Mouse (Mus musculus): Measurements from ENCODE around the gene Rnf39. TPM values are rescaled to one million over a fixed set of nuclear protein-coding genes. Genes with fewer than 3 reads are reported as not detected.
A peak's percentile ranks its signal among the peaks of the same experiment; 100 is the strongest.
"Not testable (repeated sequence)": the region's sequence is repeated elsewhere in the genome, so short reads cannot be mapped to it uniquely, and the experiment has no call there.

Gene Rnf39
- polyA plus RNA-seq, 1 experiment from 2014 or later: 0.53 TPM

DNA sequence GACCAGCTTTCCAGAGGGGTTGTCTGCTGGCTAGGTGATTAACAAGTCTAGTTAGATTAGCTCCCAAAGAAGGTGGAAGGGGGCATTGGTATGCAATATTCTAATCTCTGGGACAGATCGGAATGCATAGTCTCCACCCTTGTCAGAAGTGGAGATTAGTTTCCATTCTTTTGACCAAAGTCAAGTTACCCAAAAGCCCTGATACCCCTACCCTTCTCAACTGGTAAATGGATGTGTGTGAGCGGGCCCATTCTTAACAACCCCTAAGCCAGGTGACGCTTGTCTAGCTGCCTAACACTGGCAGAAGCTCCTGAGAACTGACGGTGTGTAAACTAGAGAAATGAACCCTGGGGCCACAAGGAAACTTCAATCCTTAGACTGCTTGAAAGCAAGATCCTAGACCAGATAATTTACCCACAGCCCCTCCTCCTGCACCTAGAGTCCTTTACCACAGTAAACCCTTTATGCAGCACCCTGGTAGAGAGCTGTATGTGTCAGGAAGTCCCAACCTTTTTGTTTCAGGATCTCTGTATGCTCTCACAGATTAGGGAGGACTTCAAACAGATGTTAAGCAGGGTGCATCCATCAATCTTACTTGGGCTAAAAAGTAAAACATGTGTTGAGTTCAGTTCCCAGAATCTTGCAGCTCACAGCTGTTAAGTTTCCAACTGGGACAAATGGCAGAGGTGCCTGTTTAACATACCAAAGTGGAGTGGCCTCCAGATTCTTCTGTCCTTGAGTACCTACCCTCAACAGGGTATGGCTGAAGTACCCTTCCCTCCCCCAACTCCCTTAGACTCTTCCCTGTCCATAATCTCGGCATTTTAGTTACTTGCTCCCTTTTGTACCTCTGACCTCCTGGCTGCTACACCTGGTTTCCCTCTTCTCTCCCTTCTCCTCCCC lies 39.8 kb downstream of the Rnf39 start:
- peak; percentile 30 for DNase-seq
- Histone ChIP-seq H3K4me1 (ENCODE audit: insufficient read depth) (0 out of 2 replicates have a peak, but pooled peaks cover 8% of the 10 kb centered on the region), H3K9ac (no peak overlapping the region), H3K36me3 (ENCODE audit: insufficient read depth) (no peaks in the 10 kb centered on the region), H3K27ac (ENCODE audit: low read depth) (no peak overlapping the region), H3K4me3 (ENCODE audit: low read depth, low read length) (no peak overlapping the region), H3K9me3 (ENCODE audit: low read depth, low read length) (no peaks in the 10 kb centered on the region), H3K4me2 (no peak overlapping the region), H3K27me3 (ENCODE audit: insufficient read depth, low read length) (0 out of 2 replicates have a peak, but pooled peaks cover 4% of the 10 kb centered on the region)
- TF ChIP-seq CTCF (IDR thresholded peaks at IDR 0.05; ENCODE audit: low read depth): no peak
- WGBS: 28% methylated on average over 5 of the region's 5 CpGs
- peak; percentile 40; the same call in 1 of the 2 replicates for ATAC-seq (ENCODE audit: insufficient read depth)

DNA sequence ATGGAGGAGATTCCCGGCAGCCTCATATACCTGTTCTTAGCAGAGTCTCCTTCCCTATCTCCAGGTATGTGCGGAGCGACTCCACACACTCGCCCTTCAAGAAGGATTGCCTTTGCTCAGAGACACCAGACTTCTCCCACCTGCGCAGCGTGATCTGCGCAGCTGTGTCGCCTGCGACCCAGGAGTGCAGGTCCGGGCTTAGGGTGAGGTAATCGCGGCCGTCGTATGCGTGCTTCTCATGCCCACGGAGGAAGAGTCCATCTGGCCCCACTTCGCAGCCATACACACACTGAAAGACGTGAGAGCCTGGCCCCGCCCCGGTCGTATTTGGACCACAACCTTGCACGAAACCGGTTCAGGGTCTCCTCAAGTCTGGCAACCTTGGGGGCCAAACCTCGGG lies 45.8 kb downstream of the Rnf39 start:
- Histone ChIP-seq H3K27me3 (ENCODE audit: insufficient read depth, low read length) (peaks cover 13% of the 10 kb centered on the region; the same call in 1 of the 2 replicates), H3K9ac (no peak overlapping the region), H3K4me2 (peak overlapping the region; percentile 44), H3K9me3 (ENCODE audit: low read depth, low read length) (no peaks in the 10 kb centered on the region), H3K36me3 (ENCODE audit: insufficient read depth) (no peaks in the 10 kb centered on the region), H3K27ac (ENCODE audit: low read depth) (no peak overlapping the region), H3K4me1 (ENCODE audit: insufficient read depth) (no peaks in the 10 kb centered on the region), H3K4me3 (ENCODE audit: low read depth, low read length) (no peak overlapping the region)
- no peak for TF ChIP-seq CTCF (IDR thresholded peaks at IDR 0.05; ENCODE audit: low read depth)
- DNase-seq (no peak), ATAC-seq (ENCODE audit: insufficient read depth) (0 out of 2 replicates have a peak, but pooled peaks have one; percentile 35)
- 9% methylated on average over 24 of the region's 24 CpGs for WGBS

GRCm38 (mm10) chr17:36989437-36989836 lies 46.7 kb downstream of the Rnf39 start, which contains the start of gene H2-M5:
H2-M5 (minus strand) TSS chr17:36989537.
- H3K36me3 ChIP-seq (ENCODE audit: insufficient read depth): no peaks in the 10 kb centered on the region
- H3K4me2 ChIP-seq: peak within 1 kb of the TSS; percentile 44
- no peak for TF ChIP-seq CTCF (IDR thresholded peaks at IDR 0.05; ENCODE audit: low read depth)
- H3K4me3 ChIP-seq (ENCODE audit: low read depth, low read length): no peak within 1 kb of the TSS
- H3K9me3 ChIP-seq (ENCODE audit: low read depth, low read length): no peaks in the 10 kb centered on the region
- H3K4me1 ChIP-seq (ENCODE audit: insufficient read depth): no peaks in the 10 kb centered on the region
- no peak for DNase-seq
- H3K27ac ChIP-seq (ENCODE audit: low read depth): no peak within 1 kb of the TSS
- no peak within 1 kb of the TSS for H3K9ac ChIP-seq
- peaks cover 13% of the 10 kb centered on the region; the same call in 1 of the 2 replicates for H3K27me3 ChIP-seq (ENCODE audit: insufficient read depth, low read length)
- no peak for ATAC-seq (ENCODE audit: insufficient read depth)
- 21% methylated on average over 5 of the region's 5 CpGs for WGBS

DNA sequence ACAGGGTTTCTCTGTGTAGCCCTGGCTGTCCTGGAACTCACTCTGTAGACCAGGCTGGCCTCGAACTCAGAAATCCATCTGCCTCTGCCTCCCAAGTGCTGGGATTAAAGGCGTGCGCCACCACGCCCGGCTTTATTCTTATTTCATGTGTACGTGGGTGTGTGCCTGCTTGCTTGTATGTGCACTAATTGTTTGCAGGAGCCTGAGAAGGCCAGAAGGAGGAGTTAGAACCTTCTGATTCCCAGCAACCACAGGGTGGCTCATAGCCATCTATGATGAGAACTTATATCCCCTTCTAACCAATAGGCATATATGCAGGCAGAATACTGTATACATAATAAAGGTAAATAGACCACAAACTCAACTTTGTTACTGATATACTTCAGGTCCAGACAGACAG lies 47.9 kb downstream of the Rnf39 start:
- not testable (repeated sequence) for H3K27ac ChIP-seq (ENCODE audit: low read depth); H3K4me2 ChIP-seq; DNase-seq; H3K4me3 ChIP-seq (ENCODE audit: low read depth, low read length); H3K9ac ChIP-seq; H3K36me3 ChIP-seq (ENCODE audit: insufficient read depth); ATAC-seq (ENCODE audit: insufficient read depth); H3K4me1 ChIP-seq (ENCODE audit: insufficient read depth); H3K9me3 ChIP-seq (ENCODE audit: low read depth, low read length)
- 94% methylated on average over 6 of the region's 6 CpGs for WGBS
- H3K27me3 ChIP-seq (ENCODE audit: insufficient read depth, low read length): peaks cover 13% of the 10 kb centered on the region; the same call in 1 of the 2 replicates

DNA sequence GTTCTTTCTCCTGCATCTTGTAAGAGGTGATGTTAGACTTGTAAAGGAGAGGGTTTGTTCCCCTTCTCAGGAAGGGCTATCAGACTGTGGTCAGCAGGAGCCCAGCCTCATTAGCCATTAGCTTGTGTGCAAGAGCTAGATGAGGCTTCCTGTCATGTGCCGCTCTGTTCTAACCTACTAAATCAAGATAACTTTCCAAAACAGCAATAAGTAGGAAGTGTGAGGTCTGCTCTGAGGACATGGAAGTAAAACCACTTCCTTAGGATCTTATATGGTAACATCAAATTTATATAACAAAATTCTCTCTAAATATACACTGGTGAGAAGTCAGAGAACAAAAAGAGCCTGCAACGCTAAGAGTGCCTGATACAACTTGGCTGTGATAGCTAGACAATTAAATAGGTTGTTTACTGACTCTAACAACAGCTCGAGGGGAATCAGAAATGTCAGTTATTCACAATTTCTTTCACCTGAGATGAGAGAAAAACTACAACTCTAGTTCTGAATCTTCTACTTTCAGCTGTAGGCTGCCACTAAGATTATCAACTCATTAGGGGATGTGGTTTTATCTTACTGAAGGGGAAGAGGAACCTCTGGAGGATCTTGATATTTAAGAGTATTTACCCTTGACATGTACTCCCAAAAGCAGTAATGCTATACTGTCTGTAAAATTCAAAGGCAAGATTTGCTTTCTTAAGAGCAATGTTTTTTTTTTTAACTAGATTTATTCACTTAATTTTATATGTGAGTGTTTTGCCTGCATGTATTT lies 49.8 kb downstream of the Rnf39 start:
- no peak overlapping the region for H3K4me3 ChIP-seq (ENCODE audit: low read depth, low read length)
- no peak for TF ChIP-seq CTCF (IDR thresholded peaks at IDR 0.05; ENCODE audit: low read depth)
- no peaks in the 10 kb centered on the region for H3K4me1 ChIP-seq (ENCODE audit: insufficient read depth)
- no peak overlapping the region for H3K9ac ChIP-seq
- H3K4me2 ChIP-seq: no peak overlapping the region
- no peaks in the 10 kb centered on the region for H3K36me3 ChIP-seq (ENCODE audit: insufficient read depth)
- H3K9me3 ChIP-seq (ENCODE audit: low read depth, low read length): no peaks in the 10 kb centered on the region
- DNase-seq (no peak), ATAC-seq (ENCODE audit: insufficient read depth) (no peak)
- peaks cover 13% of the 10 kb centered on the region; the same call in 1 of the 2 replicates for H3K27me3 ChIP-seq (ENCODE audit: insufficient read depth, low read length)
- 58% methylated on average over 3 of the region's 3 CpGs for WGBS
- no peak overlapping the region for H3K27ac ChIP-seq (ENCODE audit: low read depth)

DNA sequence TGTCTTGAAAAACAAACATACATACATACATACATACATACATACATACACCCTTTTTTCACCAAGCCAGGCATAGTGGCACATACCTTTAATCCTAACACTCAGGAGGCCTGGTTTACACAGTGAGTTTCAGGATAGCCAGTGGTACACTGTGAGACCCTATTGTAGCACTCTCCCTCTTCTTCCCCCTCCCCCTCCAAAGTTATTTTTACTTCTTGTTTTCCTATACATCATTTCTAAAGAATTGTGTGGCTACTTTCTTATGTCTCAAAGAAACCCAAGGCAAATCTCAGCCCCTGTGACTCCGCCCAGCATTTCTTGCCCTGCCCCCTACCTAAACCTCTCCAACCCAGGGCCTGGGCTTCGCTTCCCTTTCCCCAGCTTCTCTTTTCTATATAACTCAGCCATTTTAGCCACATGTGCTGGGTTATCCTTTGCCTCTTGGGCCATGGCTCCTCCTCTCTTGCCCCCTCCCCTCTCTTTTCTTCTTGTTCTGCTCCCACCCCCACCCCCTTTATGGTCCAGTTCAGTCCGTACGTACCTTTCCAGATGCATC lies 51.1 kb downstream of the Rnf39 start:
- no peaks in the 10 kb centered on the region for H3K36me3 ChIP-seq (ENCODE audit: insufficient read depth)
- no peak for DNase-seq
- H3K4me1 ChIP-seq (ENCODE audit: insufficient read depth): no peaks in the 10 kb centered on the region
- H3K4me2 ChIP-seq: no peak overlapping the region
- ATAC-seq (ENCODE audit: insufficient read depth): no peak
- H3K4me3 ChIP-seq (ENCODE audit: low read depth, low read length): no peak overlapping the region
- H3K9ac ChIP-seq: no peak overlapping the region
- WGBS: 80% methylated on average over 4 of the region's 4 CpGs
- no peak for TF ChIP-seq CTCF (IDR thresholded peaks at IDR 0.05; ENCODE audit: low read depth)
- no peaks in the 10 kb centered on the region for H3K9me3 ChIP-seq (ENCODE audit: low read depth, low read length)
- H3K27ac ChIP-seq (ENCODE audit: low read depth): no peak overlapping the region
- peaks cover 8% of the 10 kb centered on the region; the same call in 1 of the 2 replicates for H3K27me3 ChIP-seq (ENCODE audit: insufficient read depth, low read length)
